Mouse (Mus musculus): ENCODE measurements around the gene Syngr2. TPM values are rescaled to one million over a fixed set of nuclear protein-coding genes. Genes with fewer than 3 reads are reported as not detected.
"Not testable (repeated sequence)": the region's sequence is repeated elsewhere in the genome, so short reads cannot be mapped to it uniquely, and the experiment has no call there.

Gene Syngr2
- polyA plus RNA-seq, 1 experiment from 2014 or later, result 17.4 TPM

GRCm38 (mm10) chr11:117815850-117816249 lies 6.4 kb downstream of the Syngr2 start:
- H3K4me1 ChIP-seq (ENCODE audit: control insufficient read depth, insufficient read depth, low read depth, low read length); H3K9ac ChIP-seq (ENCODE audit: low read depth, low read length); ATAC-seq; H3K9me3 ChIP-seq (ENCODE audit: control insufficient read depth, low read length); H3K27ac ChIP-seq (ENCODE audit: low read depth, low read length); H3K27me3 ChIP-seq (replicated peaks; ENCODE audit: control insufficient read depth, insufficient read depth, low read length); H3K4me2 ChIP-seq (ENCODE audit: low read length); H3K4me3 ChIP-seq (ENCODE audit: low read length); H3K36me3 ChIP-seq (ENCODE audit: control insufficient read depth, insufficient read depth, low read length): not testable (repeated sequence)
- WGBS, result 86% methylated on average over 9 of the region's 9 CpGs

GRCm38 (mm10) chr11:117816389-117816996 lies 7.0 kb downstream of the Syngr2 start:
- no peak overlapping the region for H3K27ac ChIP-seq (ENCODE audit: low read depth, low read length)
- H3K9ac ChIP-seq (ENCODE audit: low read depth, low read length), result no peak overlapping the region
- no peak overlapping the region for H3K4me3 ChIP-seq (ENCODE audit: low read length)
- no peaks in the 10 kb centered on the region for H3K27me3 ChIP-seq (replicated peaks; ENCODE audit: control insufficient read depth, insufficient read depth, low read length)
- no peaks in the 10 kb centered on the region for H3K36me3 ChIP-seq (ENCODE audit: control insufficient read depth, insufficient read depth, low read length)
- no peaks in the 10 kb centered on the region for H3K4me1 ChIP-seq (ENCODE audit: control insufficient read depth, insufficient read depth, low read depth, low read length)
- H3K9me3 ChIP-seq (ENCODE audit: control insufficient read depth, low read length), result no peaks in the 10 kb centered on the region
- ATAC-seq, result no peak
- WGBS, result 89% methylated on average over 10 of the region's 13 CpGs
- H3K4me2 ChIP-seq (ENCODE audit: low read length), result no peak overlapping the region

GRCm38 (mm10) chr11:117819095-117819494 lies 9.6 kb downstream of the Syngr2 start:
- Histone ChIP-seq H3K9ac (ENCODE audit: low read depth, low read length) (no peak overlapping the region), H3K4me1 (ENCODE audit: control insufficient read depth, insufficient read depth, low read depth, low read length) (peaks cover 2% of the 10 kb centered on the region), H3K27me3 (replicated peaks; ENCODE audit: control insufficient read depth, insufficient read depth, low read length) (no peaks in the 10 kb centered on the region), H3K4me2 (ENCODE audit: low read length) (no peak overlapping the region), H3K36me3 (ENCODE audit: control insufficient read depth, insufficient read depth, low read length) (no peaks in the 10 kb centered on the region), H3K4me3 (ENCODE audit: low read length) (no peak overlapping the region), H3K27ac (ENCODE audit: low read depth, low read length) (no peak overlapping the region), H3K9me3 (ENCODE audit: control insufficient read depth, low read length) (no peaks in the 10 kb centered on the region)
- no peak; the same call in 1 of the 2 replicates for ATAC-seq
- 48% methylated on average over 8 of the region's 8 CpGs for WGBS

- H3K36me3 ChIP-seq (ENCODE audit: control insufficient read depth, insufficient read depth, low read length), result no peaks in the 10 kb centered on the region
- WGBS, result 91% methylated on average over 7 of the region's 7 CpGs
- H3K4me1 ChIP-seq (ENCODE audit: control insufficient read depth, insufficient read depth, low read depth, low read length), result peaks cover 11% of the 10 kb centered on the region
- no peaks in the 10 kb centered on the region for H3K9me3 ChIP-seq (ENCODE audit: control insufficient read depth, low read length)
- no peak for ATAC-seq
- no peaks in the 10 kb centered on the region for H3K27me3 ChIP-seq (replicated peaks; ENCODE audit: control insufficient read depth, insufficient read depth, low read length)
- no peak overlapping the region for H3K4me3 ChIP-seq (ENCODE audit: low read length)
- no peak overlapping the region for H3K4me2 ChIP-seq (ENCODE audit: low read length)
- H3K27ac ChIP-seq (ENCODE audit: low read depth, low read length), result no peak overlapping the region
- H3K9ac ChIP-seq (ENCODE audit: low read depth, low read length), result no peak overlapping the region
These were observed 10.7 kb downstream of the Syngr2 start for GRCm38 (mm10) chr11:117820173-117820572.

GRCm38 (mm10) chr11:117821868-117822267 lies 12.4 kb downstream of the Syngr2 start:
- H3K27me3 ChIP-seq (replicated peaks; ENCODE audit: control insufficient read depth, insufficient read depth, low read length), result no peaks in the 10 kb centered on the region
- peaks cover 26% of the 10 kb centered on the region for H3K4me1 ChIP-seq (ENCODE audit: control insufficient read depth, insufficient read depth, low read depth, low read length)
- no peaks in the 10 kb centered on the region for H3K9me3 ChIP-seq (ENCODE audit: control insufficient read depth, low read length)
- no peak overlapping the region for H3K27ac ChIP-seq (ENCODE audit: low read depth, low read length)
- ATAC-seq, result no peak
- no peak overlapping the region for H3K4me3 ChIP-seq (ENCODE audit: low read length)
- no peaks in the 10 kb centered on the region for H3K36me3 ChIP-seq (ENCODE audit: control insufficient read depth, insufficient read depth, low read length)
- no peak overlapping the region for H3K4me2 ChIP-seq (ENCODE audit: low read length)
- WGBS, result 84% methylated on average over 9 of the region's 9 CpGs
- H3K9ac ChIP-seq (ENCODE audit: low read depth, low read length), result no peak overlapping the region

- Histone ChIP-seq H3K4me3 (ENCODE audit: low read length) (no peak overlapping the region), H3K27ac (ENCODE audit: low read depth, low read length) (no peak overlapping the region), H3K27me3 (replicated peaks; ENCODE audit: control insufficient read depth, insufficient read depth, low read length) (no peaks in the 10 kb centered on the region), H3K9ac (ENCODE audit: low read depth, low read length) (no peak overlapping the region), H3K36me3 (ENCODE audit: control insufficient read depth, insufficient read depth, low read length) (no peaks in the 10 kb centered on the region), H3K4me2 (ENCODE audit: low read length) (no peak overlapping the region), H3K4me1 (ENCODE audit: control insufficient read depth, insufficient read depth, low read depth, low read length) (peaks cover 30% of the 10 kb centered on the region), H3K9me3 (ENCODE audit: control insufficient read depth, low read length) (no peaks in the 10 kb centered on the region)
- ATAC-seq, result no peak
- 80% methylated on average over 7 of the region's 7 CpGs for WGBS
These were observed 13.3 kb downstream of the Syngr2 start for GRCm38 (mm10) chr11:117822728-117823241.

GRCm38 (mm10) chr11:117823411-117823810 lies 13.9 kb downstream of the Syngr2 start:
- no peak overlapping the region for H3K4me2 ChIP-seq (ENCODE audit: low read length)
- H3K4me3 ChIP-seq (ENCODE audit: low read length), result no peak overlapping the region
- ATAC-seq, result no peak
- H3K27ac ChIP-seq (ENCODE audit: low read depth, low read length), result no peak overlapping the region
- H3K9ac ChIP-seq (ENCODE audit: low read depth, low read length), result no peak overlapping the region
- H3K9me3 ChIP-seq (ENCODE audit: control insufficient read depth, low read length), result no peaks in the 10 kb centered on the region
- H3K4me1 ChIP-seq (ENCODE audit: control insufficient read depth, insufficient read depth, low read depth, low read length), result peaks cover 33% of the 10 kb centered on the region
- no peaks in the 10 kb centered on the region for H3K36me3 ChIP-seq (ENCODE audit: control insufficient read depth, insufficient read depth, low read length)
- H3K27me3 ChIP-seq (replicated peaks; ENCODE audit: control insufficient read depth, insufficient read depth, low read length), result no peaks in the 10 kb centered on the region
- 91% methylated on average over 6 of the region's 6 CpGs for WGBS

- Histone ChIP-seq H3K4me2 (ENCODE audit: low read length) (peak overlapping the region; percentile 95), H3K9ac (ENCODE audit: low read depth, low read length) (peak overlapping the region; percentile 35), H3K4me3 (ENCODE audit: low read length) (peak overlapping the region; percentile 53), H3K9me3 (ENCODE audit: control insufficient read depth, low read length) (no peaks in the 10 kb centered on the region), H3K4me1 (ENCODE audit: control insufficient read depth, insufficient read depth, low read depth, low read length) (peaks cover 35% of the 10 kb centered on the region), H3K36me3 (ENCODE audit: control insufficient read depth, insufficient read depth, low read length) (no peaks in the 10 kb centered on the region), H3K27ac (ENCODE audit: low read depth, low read length) (peak overlapping the region; percentile 51; the same call in 1 of the 2 replicates), H3K27me3 (replicated peaks; ENCODE audit: control insufficient read depth, insufficient read depth, low read length) (no peaks in the 10 kb centered on the region)
- ATAC-seq, result peak; percentile 85
- WGBS, result 15% methylated on average over 23 of the region's 23 CpGs
These were observed 14.8 kb downstream of the Syngr2 start for GRCm38 (mm10) chr11:117824060-117824969.

All from hindbrain, embryonic 16.5 days (tissue).